Mouse (Mus musculus) adrenal gland, adult 8-10 months (tissue): Measurements from ENCODE around the gene Lrch1. TPM values are rescaled to one million over a fixed set of nuclear protein-coding genes. Genes with fewer than 3 reads are reported as not detected.

Source experiments
- DNase-seq: peaks from one replicate; pipeline ENCODE4 v3.0.0; 2022
- total RNA-seq, 4 experiments: library from RNA; stranded (reverse); gene quantifications; 2 replicates each; pipeline ENCODE4 v1.2.4; 2022

The Lrch1 gene
- total RNA-seq, 4 experiments from 2014 or later = 11.0 to 35.2 (median 19.0) TPM

DNA sequence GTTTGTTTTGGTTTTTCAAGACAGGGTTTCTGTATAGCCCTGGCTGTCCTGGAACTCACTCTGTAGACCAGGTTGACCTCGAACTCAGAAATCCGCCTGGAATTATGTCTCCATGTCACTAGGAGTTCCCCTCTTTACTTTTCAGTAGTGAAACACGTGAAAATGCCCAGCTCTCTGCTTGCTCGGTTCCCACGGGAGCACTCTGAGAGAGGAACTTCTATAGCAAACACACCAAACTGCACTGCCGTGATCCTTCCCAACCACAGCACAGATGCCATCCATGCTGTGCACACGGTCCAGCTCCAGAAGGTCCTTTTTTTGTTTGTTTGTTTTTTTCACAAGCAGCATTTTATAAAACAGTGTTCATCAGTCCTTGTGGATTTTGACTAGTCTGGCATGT is 28.5 kb downstream of the Lrch1 start:
- no peak for DNase-seq

GRCm38 (mm10) chr14:74918521-74919103 is 29.1 kb downstream of the Lrch1 start:
- peak; percentile 46 for DNase-seq

DNA sequence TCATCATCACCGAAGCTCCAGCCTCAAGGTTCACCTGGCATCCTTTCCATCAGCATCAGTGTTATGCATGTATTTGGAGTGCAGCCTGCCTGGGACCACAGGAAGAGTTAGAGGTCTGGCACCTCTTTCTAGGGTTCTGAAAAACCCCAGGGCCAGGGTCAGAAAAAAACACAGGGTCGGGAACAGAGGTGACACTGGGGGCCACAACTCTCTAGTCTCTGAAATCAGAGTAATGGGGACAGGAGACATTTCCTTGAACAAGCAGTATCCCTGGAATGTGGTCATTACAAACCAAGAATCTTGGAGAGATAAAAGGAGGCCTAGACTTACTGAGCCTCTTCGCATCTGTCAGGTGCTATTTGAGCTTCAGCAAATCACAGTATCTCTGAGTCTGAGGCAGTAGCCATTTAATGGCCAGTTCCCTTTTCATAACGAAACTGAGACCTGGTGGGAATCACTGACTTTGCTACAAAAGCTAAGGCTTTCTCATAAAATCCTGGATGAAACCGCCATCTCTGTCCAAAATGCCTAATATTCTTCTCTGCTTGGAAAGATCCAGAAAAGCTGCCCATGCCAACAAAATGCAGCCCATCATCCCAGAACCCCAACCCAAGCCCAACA is 30.1 kb downstream of the Lrch1 start:
- DNase-seq = no peak

DNA sequence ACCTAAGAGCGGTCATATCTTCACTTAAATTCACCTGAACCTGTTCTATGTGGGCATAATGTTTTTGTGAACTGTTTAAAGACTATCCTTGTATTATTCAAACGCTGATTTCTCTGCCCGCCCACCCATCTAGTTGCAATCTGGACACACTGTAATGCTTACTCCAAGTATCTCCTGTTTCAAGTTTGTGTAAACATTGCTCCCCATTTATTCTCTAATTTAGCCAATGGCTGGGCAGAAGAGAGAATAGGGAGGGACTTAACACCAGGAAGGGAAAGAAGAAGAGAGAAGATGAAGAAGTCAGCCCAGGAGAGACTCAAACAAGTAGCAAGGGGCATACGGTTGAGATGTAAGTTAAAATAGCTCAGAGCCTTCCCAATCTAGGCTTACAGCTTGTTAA is 31.0 kb downstream of the Lrch1 start:
- DNase-seq = no peak

GRCm38 (mm10) chr14:74916075-74916474 is 31.6 kb downstream of the Lrch1 start:
- DNase-seq = no peak

DNA sequence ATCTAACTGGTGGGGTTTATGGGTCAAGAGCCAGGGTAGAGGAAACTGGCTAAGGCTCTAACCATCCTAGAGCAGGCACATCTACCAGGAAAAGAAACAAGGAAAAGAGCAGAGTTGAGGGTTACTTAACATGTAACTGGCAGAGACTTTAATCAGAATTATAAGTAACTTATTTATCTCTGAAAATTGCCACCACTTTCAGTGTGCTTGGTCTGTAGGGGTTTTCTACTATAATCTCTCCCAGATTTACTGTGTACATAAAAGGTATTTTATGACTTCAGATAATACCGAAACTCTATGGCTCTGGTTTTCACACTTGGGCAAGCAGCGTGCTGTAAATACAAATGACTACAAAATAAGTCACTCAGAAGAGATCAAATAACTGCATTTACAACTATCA is 32.0 kb downstream of the Lrch1 start:
- DNase-seq = no peak

- DNase-seq = no peak
Observed at GRCm38 (mm10) chr14:74915025-74915424, 32.7 kb downstream of the Lrch1 start.

DNA sequence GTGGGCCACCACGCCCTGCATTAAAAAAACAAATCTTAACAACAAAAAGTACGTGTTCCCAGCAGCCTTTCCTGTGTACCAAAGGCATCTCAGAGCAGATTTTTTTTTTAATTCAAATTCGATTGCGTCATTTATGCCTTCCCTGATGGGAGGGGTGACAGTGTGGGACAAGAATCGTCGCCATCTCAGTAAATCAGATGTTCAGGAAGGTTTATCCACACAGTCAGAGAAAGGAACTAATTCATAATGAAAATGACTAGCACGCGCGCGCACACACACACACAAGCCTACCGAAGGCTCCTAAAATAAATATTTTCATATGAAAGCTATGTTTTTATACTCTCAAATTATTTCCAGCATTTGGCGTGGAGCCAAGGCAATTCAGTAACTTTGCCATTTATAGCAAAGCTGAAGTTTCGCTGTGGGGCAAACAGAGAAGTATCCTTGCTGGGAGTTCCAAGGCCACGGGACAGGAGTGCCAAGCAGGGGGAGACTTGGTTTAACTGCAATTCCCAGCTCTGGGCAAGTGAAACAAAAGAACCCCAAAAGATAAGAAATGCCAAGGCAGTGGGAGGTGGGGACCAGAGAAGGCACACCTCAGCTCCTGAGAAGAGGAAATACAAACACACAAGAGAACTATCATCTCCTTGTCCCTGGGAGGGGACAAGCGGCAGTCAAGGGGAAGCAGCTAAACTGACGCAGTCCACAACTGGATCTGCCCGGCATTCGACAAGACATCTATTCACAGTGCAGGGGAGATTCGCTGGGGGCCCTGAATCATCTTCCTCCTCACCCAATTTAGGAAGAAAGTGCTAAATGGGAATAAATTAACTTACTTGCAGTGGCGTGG is 34.1 kb downstream of the Lrch1 start:
- peak; percentile 52 for DNase-seq

DNA sequence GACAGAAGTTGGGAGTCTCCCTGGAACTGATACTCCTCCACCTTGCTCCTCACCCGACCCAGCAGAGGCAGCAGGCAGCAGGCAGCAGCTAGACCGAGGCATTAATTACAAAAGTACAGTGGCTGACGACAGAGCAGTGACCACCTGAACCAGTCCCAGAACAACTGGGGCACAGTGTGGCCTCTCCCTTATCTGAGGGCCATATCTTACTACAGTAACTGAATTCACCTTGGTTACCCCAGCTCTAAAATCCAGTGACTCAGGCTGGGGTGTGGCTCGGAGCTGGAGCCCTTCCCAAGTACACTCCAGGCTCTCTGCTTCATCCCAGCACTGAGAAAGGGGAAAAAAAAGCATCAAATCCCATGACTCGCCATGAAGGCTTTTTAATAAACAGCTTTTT is 37.3 kb downstream of the Lrch1 start:
- peak; percentile 58 for DNase-seq

DNA sequence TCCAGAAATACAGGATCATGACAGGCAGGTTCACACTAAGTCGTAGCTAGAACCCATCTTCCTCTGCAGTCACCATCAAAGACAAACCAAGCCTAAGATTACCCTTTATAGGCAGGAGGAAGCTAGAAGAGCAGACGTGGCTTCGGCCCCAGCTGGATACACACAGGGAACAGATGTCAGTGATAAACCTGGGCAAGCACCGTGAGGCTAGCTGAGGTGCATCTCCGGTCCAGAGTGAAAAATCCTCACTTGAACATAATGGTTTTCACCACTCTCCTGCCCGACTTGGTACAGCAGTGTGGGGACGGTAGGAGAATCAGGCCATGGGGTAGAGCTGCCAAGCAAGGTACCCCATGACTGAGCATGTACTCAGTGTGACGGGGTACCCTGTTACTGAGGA is 38.7 kb downstream of the Lrch1 start:
- DNase-seq = no peak

- DNase-seq = no peak
Observed at GRCm38 (mm10) chr14:74908250-74908649, 39.4 kb downstream of the Lrch1 start.

DNA sequence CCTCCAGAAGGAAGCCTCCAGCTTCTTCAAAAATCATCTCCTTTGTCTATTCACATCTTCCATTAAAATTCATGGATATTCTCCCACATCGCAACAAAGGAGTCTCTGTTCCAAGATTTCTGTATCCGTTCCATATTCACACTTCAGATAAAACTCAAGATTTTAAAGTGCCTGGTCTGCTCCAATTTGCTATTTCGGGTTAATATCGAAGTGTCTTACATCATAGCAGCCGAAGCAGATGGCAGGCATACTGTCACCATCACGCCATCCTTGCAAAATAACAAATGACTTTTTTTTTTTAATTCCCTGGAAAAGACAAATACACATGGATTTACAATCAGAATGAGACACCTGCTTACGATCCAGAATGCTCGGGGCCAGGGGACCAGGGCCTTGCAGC is 40.0 kb downstream of the Lrch1 start:
- no peak for DNase-seq

DNA sequence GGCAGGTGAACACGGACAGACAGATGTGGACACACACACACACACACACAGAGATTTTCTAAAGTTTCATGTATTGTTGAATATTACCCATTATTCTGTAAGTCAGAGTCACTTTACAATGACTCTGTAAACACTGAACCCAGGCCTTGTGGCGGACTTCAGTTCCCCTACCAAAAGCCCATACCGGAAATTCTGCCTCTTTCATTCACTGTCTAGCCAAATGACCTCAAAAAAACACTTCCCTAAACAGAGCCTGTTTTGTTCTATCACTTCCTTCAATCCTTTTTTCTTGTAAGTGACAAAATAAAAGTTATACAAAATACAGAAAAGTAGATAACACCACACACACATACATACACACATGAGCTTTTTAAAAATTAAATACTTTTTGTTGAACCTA is 41.7 kb downstream of the Lrch1 start:
- no peak for DNase-seq

DNA sequence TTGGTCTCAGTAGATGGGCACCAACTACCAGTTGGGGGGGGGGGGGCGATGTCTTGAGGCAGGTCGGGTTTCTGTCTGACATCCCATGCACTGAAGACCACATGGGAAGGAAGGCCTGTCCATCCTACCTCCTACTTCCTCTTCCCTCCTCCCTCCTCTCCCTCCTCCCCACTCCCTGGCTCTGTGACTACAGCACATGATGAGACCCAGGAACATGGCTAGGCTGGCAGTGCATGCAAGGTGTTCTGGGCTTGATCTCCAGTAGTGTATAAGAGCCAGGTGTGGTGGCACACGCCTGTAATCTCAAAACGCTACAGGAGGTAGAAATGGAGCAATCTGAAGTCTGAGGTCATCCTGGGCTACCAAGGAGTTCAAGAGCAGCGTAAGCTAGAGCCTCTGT is 43.2 kb downstream of the Lrch1 start:
- DNase-seq = no peak

DNA sequence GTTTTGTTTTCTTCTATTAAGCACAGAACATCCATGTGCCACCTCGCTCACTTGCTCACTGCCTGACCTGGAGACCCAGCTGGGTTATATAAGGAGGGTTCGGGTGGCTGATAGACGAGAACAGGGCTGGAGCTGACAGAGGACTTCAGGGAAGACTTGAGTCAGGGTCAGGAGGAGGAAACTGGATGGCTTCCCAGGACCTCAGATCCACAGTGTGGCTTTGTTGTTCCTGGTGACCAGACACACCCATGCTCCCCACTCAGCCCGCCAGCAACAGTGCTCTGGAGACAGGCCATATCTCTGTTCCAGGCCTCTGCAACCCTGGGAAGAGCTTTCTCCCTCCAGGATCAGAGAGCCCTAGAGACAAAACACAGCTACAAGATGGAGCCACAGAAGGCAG is 44.6 kb downstream of the Lrch1 start:
- DNase-seq = peak; percentile 45

- DNase-seq = no peak
Observed at GRCm38 (mm10) chr14:74900705-74901369, 46.8 kb downstream of the Lrch1 start.

- DNase-seq = no peak
Observed at GRCm38 (mm10) chr14:74899953-74900704, 47.5 kb downstream of the Lrch1 start.

DNA sequence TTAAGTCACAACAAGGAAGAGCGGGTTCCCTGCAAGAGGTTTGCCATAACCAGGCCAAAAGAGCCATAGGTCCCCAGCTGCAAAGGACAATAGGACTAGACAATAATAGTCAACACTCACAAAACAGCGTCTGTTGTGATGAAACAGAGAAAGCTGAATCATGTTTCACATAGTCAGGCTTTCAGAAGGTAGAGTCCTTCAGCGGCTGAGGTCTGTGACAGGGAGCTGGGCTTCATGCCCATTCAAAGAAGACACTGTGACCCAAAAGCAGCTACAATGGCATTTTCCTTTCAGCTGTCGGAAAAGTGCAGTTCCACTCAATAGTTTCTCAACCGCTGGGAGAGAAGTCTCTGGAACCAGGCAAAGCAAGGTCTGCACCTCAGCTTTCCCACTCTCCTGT is 48.7 kb downstream of the Lrch1 start:
- no peak for DNase-seq

- DNase-seq = no peak
Observed at GRCm38 (mm10) chr14:74893693-74894092, 54.0 kb downstream of the Lrch1 start.

GRCm38 (mm10) chr14:74893085-74893648 is 54.5 kb downstream of the Lrch1 start:
- no peak for DNase-seq

DNA sequence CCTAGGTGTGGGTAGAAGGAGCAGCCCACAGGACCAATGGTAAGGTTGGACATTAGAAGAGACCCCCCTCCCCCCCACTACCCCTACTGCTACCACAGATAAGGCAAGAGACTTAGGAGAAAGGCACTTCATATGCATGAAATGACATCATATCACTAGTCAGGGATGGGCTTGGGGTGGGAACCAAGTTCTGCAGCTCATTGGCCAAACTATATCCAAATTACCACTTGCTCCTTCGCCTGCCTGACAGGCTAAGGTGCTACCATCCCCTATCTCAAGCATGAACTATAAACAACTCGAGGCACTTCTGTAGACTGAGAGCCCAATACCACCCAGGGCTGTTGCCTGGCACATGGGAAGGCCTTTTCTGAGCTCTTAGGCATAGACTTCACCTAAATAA is 58.4 kb downstream of the Lrch1 start:
- no peak for DNase-seq

GRCm38 (mm10) chr14:74888103-74888502 is 59.6 kb downstream of the Lrch1 start:
- DNase-seq = no peak
